Mouse (Mus musculus): ENCODE measurements around the gene Lrba. TPM values are rescaled to one million over a fixed set of nuclear protein-coding genes. Genes with fewer than 3 reads are reported as not detected.

Lrba gene
- polyA plus RNA-seq, 1 experiment from 2014 or later, result 7.5 TPM

DNA sequence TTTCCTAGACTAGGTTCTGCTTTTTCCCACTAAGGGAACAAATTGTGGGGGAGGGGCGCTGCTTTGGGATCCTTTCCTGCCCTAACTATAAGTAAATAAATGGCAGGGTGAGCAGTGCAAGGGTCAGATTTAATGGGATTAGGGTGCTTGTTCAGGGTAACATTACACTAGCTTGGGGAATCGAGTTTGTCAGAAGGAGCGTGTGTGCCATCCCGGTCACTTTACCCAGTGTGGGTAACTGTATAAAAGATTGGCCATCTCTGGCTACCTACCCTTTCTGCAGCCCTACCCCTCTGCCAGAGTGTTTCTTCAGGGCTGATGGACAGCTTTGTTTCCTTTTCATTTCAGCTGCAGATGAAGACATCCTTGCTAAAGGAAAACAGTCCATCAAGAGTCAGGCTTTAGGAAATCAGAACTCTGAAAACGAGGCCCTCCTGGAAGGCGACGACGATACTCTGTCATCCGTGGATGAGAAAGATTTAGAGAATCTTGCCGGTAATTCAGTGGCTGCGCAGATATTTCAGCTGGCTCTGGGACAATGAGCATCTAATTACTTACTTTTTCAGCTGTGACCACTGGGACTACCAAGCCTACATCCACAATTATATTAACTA is 315.2 kb downstream of the Lrba start:
- Histone ChIP-seq H3K27ac (peak overlapping the region; percentile 88), H3K36me3 (no peaks in the 10 kb centered on the region), H3K9ac (peak overlapping the region; percentile 40), H3K4me3 (0 out of 2 replicates have a peak overlapping the region, but pooled peaks have one; percentile 16), H3K27me3 (no peaks in the 10 kb centered on the region), H3K9me3 (no peaks in the 10 kb centered on the region), H3K4me2 (peak overlapping the region; percentile 40), H3K4me1 (replicated peaks) (peaks cover 22% of the 10 kb centered on the region)
- peak; percentile 46; the same call in 1 of the 2 replicates for ATAC-seq (ENCODE audit: low FRiP score)
- 22% methylated on average over 11 of the region's 11 CpGs for WGBS

DNA sequence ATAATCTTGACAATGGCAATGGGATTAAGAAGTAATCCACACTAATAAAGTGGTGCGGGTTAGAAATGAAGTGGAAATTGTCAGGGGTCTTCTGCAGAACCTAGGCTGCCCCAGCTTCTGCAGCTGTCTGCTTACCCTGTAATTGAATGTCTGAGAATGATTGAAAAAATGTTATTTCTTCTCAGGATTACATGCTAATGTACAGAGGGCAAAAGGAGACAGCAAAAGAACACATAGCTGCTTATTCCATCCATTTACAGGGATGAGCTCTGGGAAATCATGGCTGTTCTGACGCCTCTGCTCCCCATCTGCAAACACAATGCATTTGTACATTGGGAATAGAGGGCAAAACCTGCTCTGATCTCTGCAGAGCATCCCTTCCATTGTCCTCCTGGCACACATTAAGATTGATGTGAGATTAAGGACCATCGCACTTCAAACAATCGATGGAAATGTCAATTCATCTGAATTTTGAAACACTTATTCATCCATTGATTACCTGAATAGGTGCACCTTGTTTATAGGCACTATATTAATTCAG is 316.7 kb downstream of the Lrba start:
- no peaks in the 10 kb centered on the region for H3K27me3 ChIP-seq
- peak; percentile 60; the same call in 1 of the 2 replicates for ATAC-seq (ENCODE audit: low FRiP score)
- 21% methylated on average over 4 of the region's 4 CpGs for WGBS
- H3K4me2 ChIP-seq, result peak overlapping the region; percentile 55
- peak overlapping the region; percentile 89 for H3K27ac ChIP-seq
- H3K9ac ChIP-seq, result peak overlapping the region; percentile 72
- H3K4me1 ChIP-seq (replicated peaks), result peaks cover 22% of the 10 kb centered on the region
- no peaks in the 10 kb centered on the region for H3K36me3 ChIP-seq
- no peaks in the 10 kb centered on the region for H3K9me3 ChIP-seq
- H3K4me3 ChIP-seq, result peak overlapping the region; percentile 27

DNA sequence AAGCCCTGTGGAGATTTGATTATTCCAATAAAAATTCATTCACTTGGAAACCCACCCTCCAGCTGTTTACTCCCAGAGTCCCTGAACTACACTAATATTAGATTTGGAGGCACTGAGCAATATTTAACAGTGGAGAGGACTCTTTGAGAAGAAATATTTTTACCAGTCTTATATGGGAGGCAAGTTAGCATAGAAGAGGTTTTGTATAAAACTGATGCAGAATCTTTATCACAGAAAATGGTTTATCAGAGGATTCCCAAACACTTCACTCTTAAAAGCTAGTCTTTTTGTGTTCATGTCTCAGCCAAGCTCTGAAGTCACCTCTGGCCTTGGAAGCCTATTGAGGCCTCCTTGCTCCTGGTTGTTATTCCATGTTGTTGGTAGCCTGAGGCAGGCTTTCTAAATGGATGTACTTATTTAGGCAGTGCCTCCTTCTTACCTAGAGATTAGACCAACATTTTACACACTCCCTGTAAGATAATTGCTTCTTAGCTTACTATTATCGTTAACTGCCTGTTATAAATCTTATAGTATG is 317.4 kb downstream of the Lrba start:
- H3K4me1 ChIP-seq (replicated peaks), result peaks cover 28% of the 10 kb centered on the region
- whole genome bisulfite sequencing, result 56% methylated on average over 1 of the region's 1 CpGs
- ATAC-seq (ENCODE audit: low FRiP score), result no peak
- no peaks in the 10 kb centered on the region for H3K27me3 ChIP-seq
- H3K27ac ChIP-seq, result peak overlapping the region; percentile 91
- H3K4me2 ChIP-seq, result peak overlapping the region; percentile 55
- no peaks in the 10 kb centered on the region for H3K36me3 ChIP-seq
- peak overlapping the region; percentile 42 for H3K4me3 ChIP-seq
- peak overlapping the region; percentile 74 for H3K9ac ChIP-seq
- H3K9me3 ChIP-seq, result no peaks in the 10 kb centered on the region

DNA sequence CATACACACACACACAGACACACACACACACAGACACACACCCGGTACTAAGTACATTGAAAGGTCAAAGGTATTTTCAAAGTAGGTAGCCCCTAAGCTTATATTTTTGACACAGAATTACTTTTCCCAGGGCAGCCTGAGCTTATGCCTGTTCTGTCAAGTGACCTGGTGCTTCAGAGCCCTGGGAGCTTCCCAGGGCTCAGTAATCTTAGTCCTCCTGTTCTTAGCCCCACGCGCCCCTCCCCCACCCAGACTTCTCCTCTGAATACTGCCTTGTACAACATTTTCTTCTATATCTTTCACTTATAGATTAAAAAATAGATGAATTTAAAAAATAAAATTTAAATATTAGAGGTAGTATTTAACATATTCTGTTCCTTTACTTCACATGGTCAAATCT is 320.3 kb downstream of the Lrba start:
- H3K4me3 ChIP-seq, result peak overlapping the region; percentile 50
- H3K4me1 ChIP-seq (replicated peaks), result peaks cover 21% of the 10 kb centered on the region
- 0 out of 2 replicates have a peak, but pooled peaks cover 4% of the 10 kb centered on the region for H3K27me3 ChIP-seq
- peak overlapping the region; percentile 46 for H3K4me2 ChIP-seq
- 27% methylated on average over 3 of the region's 3 CpGs for WGBS
- H3K9ac ChIP-seq, result peak overlapping the region; percentile 77
- no peaks in the 10 kb centered on the region for H3K36me3 ChIP-seq
- H3K9me3 ChIP-seq, result no peaks in the 10 kb centered on the region
- ATAC-seq (ENCODE audit: low FRiP score), result no peak
- H3K27ac ChIP-seq, result peak overlapping the region; percentile 92

- Histone ChIP-seq H3K27ac (peak overlapping the region; percentile 100), H3K4me2 (peak overlapping the region; percentile 71), H3K9me3 (no peaks in the 10 kb centered on the region), H3K4me1 (replicated peaks) (peaks cover 29% of the 10 kb centered on the region), H3K9ac (peak overlapping the region; percentile 98), H3K4me3 (peak overlapping the region; percentile 73), H3K27me3 (peaks cover 9% of the 10 kb centered on the region; the same call in 1 of the 2 replicates), H3K36me3 (no peaks in the 10 kb centered on the region)
- ATAC-seq (ENCODE audit: low FRiP score), result no peak
- WGBS, result 18% methylated on average over 5 of the region's 5 CpGs
Observed at GRCm38 (mm10) chr3:86545945-86546344, 321.5 kb downstream of the Lrba start.

DNA sequence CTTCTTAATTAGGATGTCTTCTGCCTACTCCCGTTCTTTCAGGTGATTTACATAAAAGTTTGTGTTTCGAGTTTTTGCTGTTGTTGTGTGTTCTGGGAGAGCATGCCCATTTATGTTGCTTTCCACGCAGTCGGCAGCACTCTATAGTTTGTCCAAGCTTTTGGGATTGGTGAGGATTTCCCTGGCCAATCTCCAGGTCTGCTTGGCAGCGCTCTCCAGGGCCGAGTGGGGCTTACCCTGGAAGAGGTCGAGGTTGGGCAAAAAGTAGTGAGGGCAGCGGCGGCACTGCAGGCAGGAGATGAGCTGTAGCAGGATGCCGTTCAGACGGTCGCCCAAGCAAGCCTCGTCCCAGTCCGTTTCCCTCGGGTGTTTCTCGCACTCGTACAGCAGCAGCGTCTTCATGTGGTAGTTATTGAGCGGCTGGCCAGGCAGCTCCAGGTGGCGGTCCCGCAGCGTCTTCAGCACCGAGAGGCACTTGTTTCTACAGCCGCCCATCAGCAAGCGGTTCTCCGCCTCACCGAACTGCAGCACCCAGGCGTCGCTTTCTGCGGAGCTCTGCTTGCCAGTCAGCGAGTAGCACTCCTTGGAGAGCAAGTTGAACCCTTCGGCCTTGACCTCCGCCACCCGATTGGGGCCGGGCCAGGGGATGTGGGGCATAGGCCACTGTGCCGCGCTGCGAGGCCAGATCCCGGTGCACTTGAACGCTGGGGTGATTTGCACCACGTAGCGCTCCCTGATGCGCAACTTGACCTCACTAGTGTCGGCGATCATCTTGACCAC is 322.2 kb downstream of the Lrba start:
- peak overlapping the region; percentile 71 for H3K4me2 ChIP-seq
- peak; percentile 2; the same call in 1 of the 2 replicates for ATAC-seq (ENCODE audit: low FRiP score)
- WGBS, result under 1% methylated on average over 45 of the region's 45 CpGs
- no peaks in the 10 kb centered on the region for H3K9me3 ChIP-seq
- peak overlapping the region; percentile 98 for H3K9ac ChIP-seq
- peak overlapping the region; percentile 73 for H3K4me3 ChIP-seq
- H3K4me1 ChIP-seq (replicated peaks), result peaks cover 31% of the 10 kb centered on the region
- H3K36me3 ChIP-seq, result no peaks in the 10 kb centered on the region
- H3K27ac ChIP-seq, result peak overlapping the region; percentile 100
- H3K27me3 ChIP-seq, result peaks cover 15% of the 10 kb centered on the region

- Histone ChIP-seq H3K36me3 (no peaks in the 10 kb centered on the region), H3K4me3 (peak overlapping the region; percentile 73), H3K27me3 (peaks cover 18% of the 10 kb centered on the region), H3K4me1 (replicated peaks) (peaks cover 34% of the 10 kb centered on the region), H3K4me2 (peak overlapping the region; percentile 71), H3K9ac (peak overlapping the region; percentile 98), H3K9me3 (no peaks in the 10 kb centered on the region), H3K27ac (peak overlapping the region; percentile 100)
- ATAC-seq (ENCODE audit: low FRiP score), result peak; percentile 14; the same call in 1 of the 2 replicates
- 1% methylated on average over 42 of the region's 42 CpGs for WGBS
Observed at GRCm38 (mm10) chr3:86547251-86547791, 322.8 kb downstream of the Lrba start.

DNA sequence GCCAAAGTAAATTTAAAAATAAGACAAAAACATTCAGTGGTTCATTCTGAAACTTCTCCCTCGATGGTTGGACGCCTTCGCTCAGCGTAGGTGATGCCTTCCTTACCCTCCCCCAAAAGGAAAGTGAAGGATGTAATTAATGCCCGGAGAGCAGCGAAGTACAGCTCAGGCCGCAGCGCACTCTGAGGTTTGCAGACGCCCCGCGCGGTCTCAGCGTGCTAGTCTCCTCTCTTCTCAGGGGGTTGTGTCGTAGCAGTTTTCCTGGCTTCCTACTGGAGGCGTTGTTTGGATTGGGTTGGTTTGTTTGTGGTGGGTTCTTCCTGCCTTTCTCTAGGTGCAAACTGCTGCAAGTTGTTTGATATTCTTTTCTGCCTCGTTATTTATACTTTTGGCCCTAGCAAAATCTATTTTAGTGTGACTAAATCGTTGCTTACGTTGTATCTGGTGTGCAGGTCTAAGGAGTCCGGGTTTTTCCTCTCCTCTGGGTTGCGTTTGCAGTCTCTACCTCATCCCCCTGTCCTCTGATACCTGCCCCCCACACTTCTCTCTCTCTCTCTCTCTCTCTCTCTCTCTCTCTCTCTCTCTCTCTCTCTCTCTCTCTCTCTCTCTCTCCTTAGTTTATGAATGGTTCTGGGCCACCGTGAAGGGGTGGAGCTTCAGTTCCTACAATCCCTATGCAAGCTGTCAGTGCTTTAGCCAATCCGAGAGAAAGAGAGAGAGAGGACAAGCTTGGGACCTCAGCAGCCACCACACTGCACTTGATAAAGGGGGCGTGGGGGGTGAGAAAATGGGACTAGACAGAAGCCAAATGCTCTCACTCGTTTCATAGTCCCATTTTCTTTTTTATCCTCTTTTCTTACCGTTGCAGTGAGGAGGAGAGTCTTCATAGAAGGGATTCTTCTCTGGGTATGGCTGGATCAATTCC is 323.9 kb downstream of the Lrba start, which contains the start of gene Mab21l2:
Gene Mab21l2, minus strand, starts transcription at position 539 of the 925 bp plus-strand sequence.
- peak within 1 kb of the TSS; percentile 73 for H3K4me3 ChIP-seq
- WGBS, result 1% methylated on average over 25 of the region's 25 CpGs
- H3K4me2 ChIP-seq, result peak within 1 kb of the TSS; percentile 71
- H3K4me1 ChIP-seq (replicated peaks), result peaks cover 34% of the 10 kb centered on the region
- peaks cover 18% of the 10 kb centered on the region for H3K27me3 ChIP-seq
- peak within 1 kb of the TSS; percentile 98 for H3K9ac ChIP-seq
- H3K36me3 ChIP-seq, result no peaks in the 10 kb centered on the region
- no peaks in the 10 kb centered on the region for H3K9me3 ChIP-seq
- H3K27ac ChIP-seq, result peak within 1 kb of the TSS; percentile 100
- peak; percentile 92 for ATAC-seq (ENCODE audit: low FRiP score)

- H3K9me3 ChIP-seq, result no peaks in the 10 kb centered on the region
- H3K27me3 ChIP-seq, result peaks cover 18% of the 10 kb centered on the region
- ATAC-seq (ENCODE audit: low FRiP score), result peak; percentile 26
- H3K4me3 ChIP-seq, result peak overlapping the region; percentile 40
- WGBS, result 4% methylated on average over 22 of the region's 22 CpGs
- H3K36me3 ChIP-seq, result no peaks in the 10 kb centered on the region
- H3K4me1 ChIP-seq (replicated peaks), result peaks cover 34% of the 10 kb centered on the region
- peak overlapping the region; percentile 66 for H3K4me2 ChIP-seq
- H3K9ac ChIP-seq, result peak overlapping the region; percentile 82
- peak overlapping the region; percentile 94 for H3K27ac ChIP-seq
Observed at GRCm38 (mm10) chr3:86550301-86551010, 326.0 kb downstream of the Lrba start.

DNA sequence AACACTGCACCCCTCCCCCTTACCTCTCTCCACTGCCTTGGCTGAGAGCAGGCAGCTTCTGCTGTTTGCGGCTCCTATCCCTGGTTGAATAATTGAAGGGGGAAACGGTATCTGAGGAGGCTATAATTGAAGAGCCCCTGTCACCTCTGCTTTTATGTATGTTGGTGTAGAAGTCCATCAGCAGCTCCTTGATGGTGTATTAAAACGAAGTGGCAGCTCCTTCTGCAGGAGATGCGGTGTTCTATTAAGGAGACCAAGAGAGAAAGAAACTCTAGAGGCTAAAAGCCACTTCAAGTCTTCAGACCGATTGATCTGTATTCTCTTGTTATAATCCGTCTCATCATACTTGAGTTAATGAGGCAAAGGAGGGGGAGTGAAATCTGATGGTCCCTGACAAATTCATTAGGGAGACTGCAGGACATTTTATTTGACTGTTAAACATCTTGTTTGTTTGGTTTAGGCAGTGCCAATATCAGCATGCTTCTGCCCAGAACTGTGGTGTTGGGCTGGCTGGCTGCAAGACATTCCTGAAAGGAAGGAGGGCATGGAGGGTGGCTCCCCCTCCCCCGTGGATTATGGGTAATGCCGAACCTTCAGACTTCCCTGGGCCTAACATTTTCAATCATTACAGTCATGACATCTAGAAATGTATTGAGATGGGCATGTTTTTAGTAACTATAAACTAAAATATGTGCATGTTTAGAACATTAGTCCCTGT is 326.7 kb downstream of the Lrba start:
- Histone ChIP-seq H3K27ac (peak overlapping the region; percentile 94), H3K4me3 (peak overlapping the region; percentile 40), H3K4me2 (peak overlapping the region; percentile 66), H3K9me3 (no peaks in the 10 kb centered on the region), H3K9ac (peak overlapping the region; percentile 82), H3K4me1 (replicated peaks) (peaks cover 34% of the 10 kb centered on the region), H3K27me3 (peaks cover 18% of the 10 kb centered on the region), H3K36me3 (no peaks in the 10 kb centered on the region)
- ATAC-seq (ENCODE audit: low FRiP score), result no peak
- WGBS, result 12% methylated on average over 8 of the region's 8 CpGs

Measured in hindbrain, embryonic 13.5 days (tissue).